Mouse (Mus musculus) thymus, adult 18-20 months (tissue): ENCODE results near the gene Dnm3.

Experiments used
- DNase-seq, 2 experiments: peaks; one replicate each; pipeline ENCODE4 v3.0.0; 2022; ENCODE audit warnings: mixed read lengths in 2 of 2

Gene Dnm3

DNA sequence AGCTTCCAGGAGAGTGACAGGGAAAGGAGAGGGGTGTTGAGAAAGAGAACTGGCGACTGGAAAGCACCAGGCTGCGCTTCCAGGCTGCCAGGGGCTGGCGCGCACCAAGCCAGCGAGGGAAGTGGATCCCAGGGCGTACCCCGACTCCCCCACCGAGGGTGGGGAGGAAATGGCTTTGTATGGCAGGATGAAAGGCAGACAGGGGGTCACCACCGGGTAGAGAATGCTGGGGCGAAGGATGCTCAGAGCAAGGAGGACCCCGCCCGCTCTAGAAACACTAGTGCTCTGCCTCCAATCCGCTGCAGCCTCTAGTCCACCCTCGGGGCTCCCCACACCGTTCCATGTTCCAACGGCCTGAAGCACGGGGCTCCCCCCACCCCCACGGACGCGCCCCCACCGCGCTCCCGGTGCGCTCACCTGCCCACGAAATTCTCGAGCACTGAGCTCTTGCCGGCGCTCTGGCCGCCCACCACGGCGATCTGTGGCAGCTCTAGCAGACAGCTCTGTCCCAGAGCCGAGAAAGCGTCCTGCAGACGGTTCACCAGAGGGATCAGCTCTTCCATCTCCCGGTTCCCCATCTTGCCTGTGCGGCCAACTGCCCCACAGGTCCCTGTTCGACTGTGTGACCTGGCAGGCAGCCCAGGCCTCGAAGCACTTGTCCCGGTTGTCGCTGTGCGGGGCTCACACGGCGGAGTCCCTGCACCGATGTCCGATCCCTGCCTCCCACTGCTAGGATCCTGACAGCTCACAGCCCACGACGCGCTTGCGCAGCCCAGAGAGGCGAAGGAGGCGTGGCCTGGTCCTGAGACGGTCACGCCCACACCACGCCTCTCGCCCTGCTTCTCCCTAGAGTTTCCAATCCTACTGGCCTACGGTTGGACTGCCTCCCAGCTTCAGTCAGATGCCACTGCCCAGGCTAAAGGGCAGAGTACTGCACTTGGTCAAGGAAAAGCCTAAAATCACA is at the start of gene Dnm3:
Gene Dnm3 (minus strand): TSS at position 789 of the 964 bp plus-strand sequence.
- peak; percentile 12 to 24 for DNase-seq

GRCm38 (mm10) chr1:162515116-162515515 is 37.3 kb upstream of the Dnm3 start:
- no peak for DNase-seq

- DNase-seq: no peak
Measured at GRCm38 (mm10) chr1:162510013-162510356, 32.2 kb upstream of the Dnm3 start.

DNA sequence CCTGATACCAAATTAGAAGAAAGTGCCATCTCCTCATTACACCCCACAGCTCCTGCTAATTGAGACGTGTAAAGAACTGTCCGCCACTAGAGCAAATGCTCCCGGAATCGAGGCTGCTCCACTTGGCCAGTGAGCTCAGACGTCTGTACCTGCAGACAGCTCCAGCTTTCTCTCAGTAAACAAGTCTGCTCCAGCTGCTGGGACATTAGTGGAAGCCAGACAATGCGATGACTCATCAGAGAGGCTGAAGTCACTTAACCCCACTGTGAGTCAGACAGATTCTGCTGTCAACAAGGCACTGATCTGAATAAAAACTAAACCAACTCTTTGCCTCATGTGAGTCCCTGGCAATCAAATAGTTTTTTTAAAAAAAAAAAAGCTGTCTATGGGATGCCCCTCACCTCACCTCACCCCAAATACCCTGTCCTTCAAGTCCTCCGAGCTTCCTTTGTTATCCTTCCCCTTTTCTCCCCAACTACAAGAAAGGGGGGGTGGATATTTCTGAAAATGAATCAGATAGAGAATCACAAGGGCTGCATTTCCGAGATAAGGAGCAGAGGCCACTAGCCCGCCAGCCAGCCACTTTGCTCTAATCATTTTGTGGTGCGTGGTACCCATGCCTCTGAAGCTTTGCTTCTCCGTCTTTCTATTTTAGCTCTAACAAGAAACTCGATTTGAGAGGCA is 31.6 kb upstream of the Dnm3 start:
- DNase-seq: no peak

DNA sequence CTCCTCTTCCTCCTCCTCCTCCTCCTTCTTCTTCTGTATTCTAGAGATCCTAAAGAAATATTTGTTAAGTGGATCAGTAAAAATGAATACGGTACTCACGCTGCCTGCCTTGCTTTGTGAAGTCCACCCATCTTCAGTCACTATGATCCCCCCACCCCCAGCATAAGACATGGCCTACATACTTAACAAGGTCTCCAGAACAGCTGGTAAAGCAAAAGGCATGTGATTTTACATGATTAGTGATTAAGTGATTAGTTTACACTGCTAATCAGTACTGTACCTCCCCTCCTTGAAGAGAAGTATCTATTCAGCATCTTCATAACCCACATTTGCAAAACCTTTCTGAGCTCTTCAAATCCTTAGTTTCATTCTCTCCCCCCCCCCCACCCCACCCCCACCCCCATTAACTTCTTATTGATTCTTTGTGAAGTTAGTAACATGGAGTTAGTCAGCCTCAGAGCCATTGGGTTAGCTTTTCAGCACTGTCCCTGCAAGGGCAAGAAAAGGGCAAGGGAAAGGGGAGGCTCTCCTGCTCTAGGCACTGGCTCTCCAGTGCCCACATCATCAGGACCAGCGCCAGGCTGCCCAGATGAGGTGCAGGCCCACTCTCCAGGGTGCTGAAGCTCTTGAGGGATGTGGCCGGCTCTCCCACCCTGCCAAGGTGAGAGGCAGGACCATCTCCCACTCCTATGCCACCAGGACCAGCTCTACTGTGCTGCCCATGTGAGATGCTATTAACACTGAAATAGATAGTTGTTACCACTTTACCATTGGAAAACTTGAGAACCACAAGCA is 30.6 kb upstream of the Dnm3 start:
- DNase-seq: no peak

GRCm38 (mm10) chr1:162506516-162506915 is 28.7 kb upstream of the Dnm3 start:
- no peak for DNase-seq

DNA sequence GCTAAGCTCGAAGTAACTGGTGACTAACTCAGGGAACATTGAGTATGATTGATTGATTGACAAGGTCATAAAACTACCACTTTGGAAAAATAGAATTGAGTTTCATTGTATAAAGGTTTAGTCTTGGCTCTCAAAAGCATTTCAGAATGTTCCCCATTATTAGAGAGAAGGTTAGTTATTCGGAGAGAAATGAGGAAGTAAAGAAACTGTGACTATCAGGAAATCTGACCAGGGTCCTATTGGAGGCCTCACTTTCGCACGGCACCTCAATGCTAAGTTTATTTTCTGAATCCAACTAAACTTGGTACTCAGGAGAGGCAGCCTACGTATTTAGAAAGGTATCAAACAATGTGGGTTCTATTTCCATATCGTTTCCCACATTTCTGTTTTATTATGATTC is 27.8 kb upstream of the Dnm3 start:
- DNase-seq: no peak

DNA sequence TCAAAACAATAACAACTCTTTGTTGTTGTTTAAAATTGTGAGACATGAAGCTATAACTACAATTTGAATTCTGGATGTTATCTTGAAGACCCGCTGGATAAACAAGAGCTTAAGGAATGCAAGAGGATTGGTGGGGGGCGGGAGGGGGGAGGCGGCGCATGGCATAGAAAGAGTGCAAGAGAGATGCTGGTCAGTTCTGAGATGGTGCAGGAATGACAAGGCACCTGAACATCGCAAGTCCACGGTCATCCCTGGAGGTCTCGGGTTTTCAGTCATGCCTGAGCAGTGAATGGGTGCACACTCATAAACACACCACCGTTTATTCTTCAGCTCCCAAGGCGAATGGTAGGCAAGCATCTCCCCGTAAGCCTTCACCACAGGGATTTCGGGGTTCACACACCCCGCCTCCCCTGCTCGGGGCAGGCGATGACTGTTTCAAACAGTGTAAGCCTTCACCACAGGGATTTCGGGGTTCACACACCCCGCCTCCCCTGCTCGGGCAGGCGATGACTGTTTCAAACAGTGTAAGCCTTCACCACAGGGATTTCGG is 1.2 kb downstream of the Dnm3 start:
- DNase-seq: no peak

DNA sequence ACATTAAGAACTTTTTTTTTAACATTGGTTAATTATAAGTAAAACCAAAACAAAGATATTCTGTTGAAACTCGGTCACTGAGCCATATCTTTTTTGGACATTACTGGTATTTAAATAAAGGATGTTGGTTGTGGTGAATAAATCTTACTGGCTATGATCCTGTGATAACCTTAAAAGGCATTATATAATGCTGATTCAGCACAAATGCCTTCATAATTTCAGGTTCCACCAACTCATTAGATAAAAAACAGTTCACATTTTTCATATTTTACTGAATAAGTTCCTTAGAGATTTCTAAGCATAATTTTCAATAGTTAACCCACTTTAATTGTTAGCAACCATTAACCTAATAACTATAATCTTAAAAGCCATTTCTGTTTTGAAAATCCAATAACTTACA is 4.9 kb downstream of the Dnm3 start:
- DNase-seq: no peak

- DNase-seq: no peak
Measured at GRCm38 (mm10) chr1:162471089-162471488, 6.7 kb downstream of the Dnm3 start.

DNA sequence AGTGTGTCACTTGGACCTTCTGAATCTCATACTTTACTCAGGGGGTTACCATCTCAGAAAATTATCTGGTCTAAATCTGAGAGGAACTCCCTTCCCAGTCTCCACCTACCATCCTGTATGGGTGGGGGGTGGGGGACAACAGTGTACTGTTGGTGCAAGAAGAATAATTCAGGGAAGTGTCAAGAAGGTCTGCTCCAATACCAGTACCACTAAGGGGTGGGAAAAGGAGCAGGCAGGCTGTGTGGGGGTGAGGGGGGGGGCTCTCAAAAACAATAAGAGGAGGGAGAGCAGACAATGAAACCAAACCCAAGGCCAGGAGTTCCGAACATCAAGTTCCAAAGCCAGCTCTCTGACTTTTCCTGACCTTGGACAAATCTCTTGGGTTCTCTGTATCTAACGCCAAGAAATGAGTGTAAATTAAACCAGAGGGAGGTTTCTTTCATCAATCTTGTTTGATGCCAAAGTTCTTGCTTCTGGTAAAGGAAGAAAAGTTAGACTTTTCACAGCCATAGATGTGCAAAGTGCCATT is 8.0 kb downstream of the Dnm3 start:
- no peak for DNase-seq

- DNase-seq: no peak
Measured at GRCm38 (mm10) chr1:162463676-162464075, 14.2 kb downstream of the Dnm3 start.

- no peak for DNase-seq
Measured at GRCm38 (mm10) chr1:162458711-162459110, 19.1 kb downstream of the Dnm3 start.

GRCm38 (mm10) chr1:162456861-162457260 is 21.0 kb downstream of the Dnm3 start:
- no peak for DNase-seq

DNA sequence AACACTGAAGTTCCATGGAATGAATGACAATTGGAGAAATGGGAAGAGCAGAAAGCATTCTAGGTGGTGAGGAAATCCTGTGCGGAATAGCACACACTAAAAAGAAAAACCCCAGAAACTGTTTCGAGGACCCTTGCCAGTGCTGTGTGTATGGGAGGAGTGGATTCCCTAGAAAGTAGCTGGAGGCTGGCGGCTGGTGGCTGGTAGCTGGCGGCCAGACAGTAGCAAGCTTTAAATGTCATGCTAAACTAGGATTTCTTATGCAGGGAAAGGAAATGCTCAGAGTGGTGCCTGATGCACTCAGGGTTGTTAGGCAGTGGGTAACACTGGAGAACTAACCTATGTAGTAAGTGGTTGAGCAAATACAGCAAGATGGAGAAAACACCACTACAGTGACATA is 21.4 kb downstream of the Dnm3 start:
- no peak for DNase-seq

DNA sequence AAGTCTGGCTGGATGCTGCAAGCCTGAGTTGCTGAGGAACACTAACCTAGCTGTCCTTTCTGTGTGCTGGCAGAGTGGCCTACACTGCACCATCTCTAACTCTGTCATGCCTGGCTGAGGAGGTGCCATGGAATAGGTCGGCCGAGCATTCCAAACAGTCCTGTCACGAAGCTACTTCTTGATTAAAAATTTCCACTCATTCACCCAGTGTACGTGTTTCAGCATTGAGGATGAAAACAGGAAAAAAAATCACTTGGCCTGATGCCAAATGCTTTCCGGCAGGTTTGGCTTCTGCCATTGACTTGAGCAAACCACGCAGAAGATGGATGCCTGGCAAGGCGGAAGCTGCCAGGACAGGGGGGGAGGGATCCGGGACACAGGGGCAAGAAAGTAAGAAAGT is 24.3 kb downstream of the Dnm3 start:
- no peak for DNase-seq

GRCm38 (mm10) chr1:162453030-162453429 is 24.8 kb downstream of the Dnm3 start:
- DNase-seq: no peak

DNA sequence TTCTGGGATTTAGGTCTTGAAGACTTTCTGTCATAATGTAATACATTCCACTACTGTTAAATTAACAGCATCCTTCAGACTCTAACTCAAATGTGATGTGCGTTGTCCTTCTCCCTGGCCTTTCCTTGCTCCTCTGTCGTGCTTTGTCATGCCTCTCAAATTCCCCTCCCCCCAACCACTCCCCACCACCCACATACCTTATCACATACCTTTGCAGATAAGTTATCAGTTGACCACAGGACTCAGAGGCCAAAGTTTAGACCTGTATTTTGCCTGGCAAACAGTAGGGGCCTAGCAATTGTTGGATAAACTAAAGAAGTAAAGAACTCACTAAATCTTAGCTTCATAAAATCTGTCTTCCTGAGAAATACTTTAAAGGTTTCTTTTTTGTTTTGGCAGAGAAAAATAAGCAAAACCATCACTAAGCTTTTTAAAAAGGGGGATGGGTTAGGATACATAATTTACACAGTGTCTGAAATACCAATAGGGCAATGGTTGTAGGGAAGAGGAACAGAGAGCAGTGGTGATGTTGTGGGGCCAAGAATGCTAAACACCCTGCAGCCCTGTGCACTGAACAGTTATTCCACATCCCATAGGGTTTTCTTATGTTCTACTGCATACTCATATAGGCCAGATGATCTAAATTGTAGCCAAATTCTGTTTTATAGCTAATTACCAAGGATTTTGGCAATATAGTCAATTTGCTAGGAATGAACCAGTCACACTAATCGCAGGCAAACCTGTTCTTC is 28.5 kb downstream of the Dnm3 start:
- DNase-seq: no peak

DNA sequence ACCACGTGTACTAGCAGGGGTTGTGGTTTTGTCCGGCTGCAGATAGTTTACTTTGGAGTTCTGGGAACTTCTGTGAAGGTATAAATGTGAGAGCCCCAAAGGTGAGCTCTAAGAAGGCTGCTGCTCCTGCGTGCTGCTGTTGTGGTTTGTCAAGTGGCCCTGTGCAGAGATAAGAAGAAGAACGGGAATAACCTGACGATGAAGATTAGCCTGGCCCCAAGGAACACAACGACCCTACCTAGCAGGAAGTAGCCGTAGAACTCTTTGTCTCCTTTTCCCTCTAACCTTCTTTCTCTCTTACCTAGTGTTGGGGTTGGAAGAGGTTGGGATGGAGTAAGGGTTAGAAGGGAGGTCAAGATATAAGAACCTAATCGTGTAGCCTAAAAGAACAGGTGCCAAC is 33.0 kb downstream of the Dnm3 start:
- no peak for DNase-seq

DNA sequence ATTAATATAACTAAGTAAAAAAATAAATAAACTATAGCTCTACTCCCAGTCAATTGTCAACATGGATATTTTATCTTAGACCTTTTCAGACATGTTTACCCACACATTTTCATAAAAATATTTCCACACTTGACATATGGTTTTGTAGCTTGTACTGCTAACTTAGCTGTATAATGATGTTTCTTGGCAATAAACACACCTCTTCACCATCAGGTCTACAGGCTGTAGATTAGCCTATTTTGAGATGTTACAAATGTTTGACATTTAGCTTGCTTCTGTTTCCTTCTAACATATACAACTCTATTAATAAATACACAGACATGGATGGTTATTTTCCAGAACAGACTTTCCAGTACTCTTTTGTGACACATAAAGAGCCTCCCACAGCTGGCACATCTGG is 38.3 kb downstream of the Dnm3 start:
- DNase-seq: no peak

- DNase-seq: no peak
Measured at GRCm38 (mm10) chr1:162436672-162437071, 41.2 kb downstream of the Dnm3 start.

DNA sequence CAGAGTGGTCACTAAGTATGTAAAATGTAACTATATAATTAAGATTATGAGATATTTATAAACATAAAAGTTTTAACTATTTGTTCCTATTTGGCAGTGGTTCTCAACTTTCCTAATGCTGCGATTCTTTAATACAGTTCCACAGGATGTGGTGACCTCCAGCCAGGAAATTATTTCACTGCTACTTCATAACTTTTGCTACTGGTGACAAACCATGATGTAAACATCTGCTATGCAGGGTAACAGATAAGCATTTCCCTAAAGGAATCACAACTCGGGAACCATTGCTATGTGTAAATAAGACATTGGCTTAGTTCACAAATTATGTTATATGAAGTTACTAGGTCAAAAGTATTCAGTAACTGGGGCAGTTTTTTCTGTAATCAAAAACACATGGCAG is 48.9 kb downstream of the Dnm3 start:
- no peak for DNase-seq
